Mouse (Mus musculus): ENCODE measurements around the gene Zfp771. TPM values are rescaled to one million over a fixed set of nuclear protein-coding genes. Genes with fewer than 3 reads are reported as not detected.

Gene Zfp771
- polyA plus RNA-seq, 1 experiment from 2014 or later: 57.4 TPM

GRCm38 (mm10) chr7:127280092-127280491 lies 36.0 kb downstream of the Zfp771 start:
- no peaks in the 10 kb centered on the region for H3K9me3 ChIP-seq
- H3K4me3 ChIP-seq: no peak overlapping the region
- WGBS: 79% methylated on average over 3 of the region's 3 CpGs
- no peaks in the 10 kb centered on the region for H3K4me1 ChIP-seq (replicated peaks)
- H3K27me3 ChIP-seq: no peaks in the 10 kb centered on the region
- no peak overlapping the region for H3K9ac ChIP-seq
- no peak for ATAC-seq (ENCODE audit: low FRiP score)
- H3K27ac ChIP-seq: no peak overlapping the region
- H3K36me3 ChIP-seq: no peaks in the 10 kb centered on the region
- no peak overlapping the region for H3K4me2 ChIP-seq

GRCm38 (mm10) chr7:127281114-127281513 lies 37.0 kb downstream of the Zfp771 start:
- H3K9ac ChIP-seq: no peak overlapping the region
- no peaks in the 10 kb centered on the region for H3K27me3 ChIP-seq
- no peak overlapping the region for H3K4me3 ChIP-seq
- no peak overlapping the region for H3K27ac ChIP-seq
- ATAC-seq (ENCODE audit: low FRiP score): no peak
- no peak overlapping the region for H3K4me2 ChIP-seq
- H3K9me3 ChIP-seq: no peaks in the 10 kb centered on the region
- H3K4me1 ChIP-seq (replicated peaks): no peaks in the 10 kb centered on the region
- no peaks in the 10 kb centered on the region for H3K36me3 ChIP-seq
- WGBS: 77% methylated on average over 4 of the region's 4 CpGs

- Histone ChIP-seq H3K4me1 (replicated peaks) (no peaks in the 10 kb centered on the region), H3K27me3 (no peaks in the 10 kb centered on the region), H3K9me3 (peaks cover 6% of the 10 kb centered on the region; the same call in 1 of the 2 replicates), H3K27ac (no peak overlapping the region), H3K36me3 (no peaks in the 10 kb centered on the region), H3K4me2 (no peak overlapping the region), H3K4me3 (no peak overlapping the region), H3K9ac (no peak overlapping the region)
- no peak for ATAC-seq (ENCODE audit: low FRiP score)
- WGBS: 95% methylated on average over 2 of the region's 2 CpGs
These were observed 38.1 kb downstream of the Zfp771 start for GRCm38 (mm10) chr7:127282190-127282589.

GRCm38 (mm10) chr7:127285154-127285553 lies 41.1 kb downstream of the Zfp771 start:
- no peaks in the 10 kb centered on the region for H3K4me1 ChIP-seq (replicated peaks)
- H3K9ac ChIP-seq: no peak overlapping the region
- ATAC-seq (ENCODE audit: low FRiP score): no peak
- H3K36me3 ChIP-seq: no peaks in the 10 kb centered on the region
- no peaks in the 10 kb centered on the region for H3K27me3 ChIP-seq
- no peak overlapping the region for H3K4me2 ChIP-seq
- no peak overlapping the region for H3K4me3 ChIP-seq
- peaks cover 16% of the 10 kb centered on the region for H3K9me3 ChIP-seq
- H3K27ac ChIP-seq: no peak overlapping the region
- WGBS: 87% methylated on average over 5 of the region's 10 CpGs

GRCm38 (mm10) chr7:127287940-127288339 lies 43.9 kb downstream of the Zfp771 start:
- 78% methylated on average over 1 of the region's 1 CpGs for WGBS
- Histone ChIP-seq H3K36me3 (no peaks in the 10 kb centered on the region), H3K27me3 (no peaks in the 10 kb centered on the region), H3K9ac (no peak overlapping the region), H3K4me2 (no peak overlapping the region), H3K4me3 (no peak overlapping the region), H3K27ac (no peak overlapping the region), H3K9me3 (peaks cover 16% of the 10 kb centered on the region), H3K4me1 (replicated peaks) (no peaks in the 10 kb centered on the region)
- no peak for ATAC-seq (ENCODE audit: low FRiP score)

GRCm38 (mm10) chr7:127289306-127289705 lies 45.2 kb downstream of the Zfp771 start:
- no peak overlapping the region for H3K4me2 ChIP-seq
- H3K36me3 ChIP-seq: no peaks in the 10 kb centered on the region
- no peak overlapping the region for H3K9ac ChIP-seq
- H3K4me3 ChIP-seq: no peak overlapping the region
- H3K27ac ChIP-seq: no peak overlapping the region
- H3K4me1 ChIP-seq (replicated peaks): no peaks in the 10 kb centered on the region
- WGBS: 89% methylated on average over 2 of the region's 2 CpGs
- ATAC-seq (ENCODE audit: low FRiP score): no peak
- H3K9me3 ChIP-seq: peaks cover 16% of the 10 kb centered on the region
- no peaks in the 10 kb centered on the region for H3K27me3 ChIP-seq

- WGBS: 64% methylated on average over 8 of the region's 8 CpGs
- H3K9me3 ChIP-seq: peaks cover 16% of the 10 kb centered on the region
- H3K4me2 ChIP-seq: no peak overlapping the region
- H3K9ac ChIP-seq: no peak overlapping the region
- no peak overlapping the region for H3K4me3 ChIP-seq
- H3K27me3 ChIP-seq: no peaks in the 10 kb centered on the region
- H3K4me1 ChIP-seq (replicated peaks): no peaks in the 10 kb centered on the region
- no peaks in the 10 kb centered on the region for H3K36me3 ChIP-seq
- ATAC-seq (ENCODE audit: low FRiP score): no peak
- no peak overlapping the region for H3K27ac ChIP-seq
These were observed 46.1 kb downstream of the Zfp771 start for GRCm38 (mm10) chr7:127290142-127290541.

- 86% methylated on average over 11 of the region's 11 CpGs for WGBS
- H3K4me2 ChIP-seq: no peak within 1 kb of the TSS
- no peaks in the 10 kb centered on the region for H3K9me3 ChIP-seq
- H3K9ac ChIP-seq: no peak within 1 kb of the TSS
- no peak within 1 kb of the TSS for H3K4me3 ChIP-seq
- no peaks in the 10 kb centered on the region for H3K36me3 ChIP-seq
- H3K27me3 ChIP-seq: no peaks in the 10 kb centered on the region
- no peak for ATAC-seq (ENCODE audit: low FRiP score)
- no peak within 1 kb of the TSS for H3K27ac ChIP-seq
- no peaks in the 10 kb centered on the region for H3K4me1 ChIP-seq (replicated peaks)
These were observed 52.0 kb downstream of the Zfp771 start, which contains the start of gene Itgal for GRCm38 (mm10) chr7:127296098-127296497. Gene Itgal (plus strand): TSS chr7:127296260.

- ATAC-seq (ENCODE audit: low FRiP score): no peak
- Histone ChIP-seq H3K36me3 (no peaks in the 10 kb centered on the region), H3K9ac (no peak overlapping the region), H3K9me3 (no peaks in the 10 kb centered on the region), H3K4me3 (no peak overlapping the region), H3K27ac (no peak overlapping the region), H3K4me2 (no peak overlapping the region), H3K27me3 (no peaks in the 10 kb centered on the region), H3K4me1 (replicated peaks) (no peaks in the 10 kb centered on the region)
- 85% methylated on average over 5 of the region's 5 CpGs for WGBS
These were observed 52.9 kb downstream of the Zfp771 start for GRCm38 (mm10) chr7:127296786-127297555.

- H3K9me3 ChIP-seq: no peaks in the 10 kb centered on the region
- no peak overlapping the region for H3K27ac ChIP-seq
- H3K4me3 ChIP-seq: no peak overlapping the region
- no peaks in the 10 kb centered on the region for H3K27me3 ChIP-seq
- 91% methylated on average over 5 of the region's 5 CpGs for WGBS
- no peak overlapping the region for H3K4me2 ChIP-seq
- H3K36me3 ChIP-seq: no peaks in the 10 kb centered on the region
- no peak overlapping the region for H3K9ac ChIP-seq
- ATAC-seq (ENCODE audit: low FRiP score): no peak
- no peaks in the 10 kb centered on the region for H3K4me1 ChIP-seq (replicated peaks)
These were observed 53.6 kb downstream of the Zfp771 start for GRCm38 (mm10) chr7:127297586-127298193.
